Mouse (Mus musculus) hindbrain, postnatal 0 days (tissue): ENCODE measurements around the gene Vdac1. TPM values are rescaled to one million over a fixed set of nuclear protein-coding genes. Genes with fewer than 3 reads are reported as not detected.
"Not testable (repeated sequence)": the region's sequence is repeated elsewhere in the genome, so short reads cannot be mapped to it uniquely, and the experiment has no call there.

Experiments used
- ATAC-seq: fragments of 200-750 bp; cut with Nextera tagmentation; 2 replicates; pipeline ENCODE4 v1.8.0; 2017; ENCODE audit warnings: mild to moderate bottlenecking, moderate TSS enrichment, moderate library complexity
- DNase-seq: peaks from one replicate; pipeline ENCODE4 v3.0.0-alpha.2; 2015; ENCODE audit warnings: low spot score
- H3K27ac ChIP-seq: fragments of 300-500 bp; sonication (generic); 2 replicates; pipeline ENCODE4 v1.5.1; 2014; ENCODE audit warnings: mild to moderate bottlenecking
- H3K27me3 ChIP-seq: fragments of 300-500 bp; sonication (generic); 2 replicates; pipeline ENCODE4 v1.6.1; 2014; ENCODE audit warnings: low read length, mixed read lengths; ENCODE audit not compliant: insufficient read depth
- H3K36me3 ChIP-seq: fragments of 300-500 bp; sonication (generic); 2 replicates; pipeline ENCODE4 v1.6.1; 2014; ENCODE audit warnings: low read length, mixed read lengths; ENCODE audit not compliant: insufficient read depth
- H3K4me1 ChIP-seq: fragments of 300-500 bp; sonication (generic); 2 replicates; pipeline ENCODE4 v1.6.1; 2014; ENCODE audit warnings: antibody characterized with exemption, low read length, mixed read lengths; ENCODE audit not compliant: insufficient read depth
- H3K4me2 ChIP-seq: fragments of 300-500 bp; sonication (generic); 2 replicates; pipeline ENCODE4 v1.6.1; 2014; ENCODE audit warnings: low read depth, mild to moderate bottlenecking, low read length, moderate library complexity, mixed read lengths
- H3K4me3 ChIP-seq: fragments of 300-500 bp; sonication (generic); 2 replicates; pipeline ENCODE4 v1.5.1; 2014; ENCODE audit warnings: low read length
- H3K9ac ChIP-seq: fragments of 300-500 bp; sonication (generic); replicated peaks from 2 replicates; pipeline ENCODE4 v1.6.1; 2014; ENCODE audit warnings: mild to moderate bottlenecking, low read length, moderate library complexity, mixed read lengths
- H3K9me3 ChIP-seq: fragments of 300-500 bp; sonication (generic); 2 replicates; pipeline ENCODE4 v1.6.1; 2016; ENCODE audit warnings: low read length, mixed read lengths
- CTCF ChIP-seq: IDR thresholded peaks from 2 replicates; pipeline ENCODE4 v1.5.1; 2016; ENCODE audit warnings: antibody characterized with exemption, control low read depth, low read depth
- WGBS: fragments of 180-500 bp; shearing (Covaris S2); extraction: QIAGEN DNeasy Blood & Tissue Kit; methylation state at CpG from one replicate; pipeline ENCODE4 v1.1.7; 2014; 5-methylcytosine and 5-hydroxymethylcytosine counted together
- polyA plus RNA-seq: library from polyadenylated mRNA; unstranded; fragments of >200 nt; fragmentation: Nextera tagmentation; extraction: Ambion mirVana; gene quantifications from 2 replicates; pipeline ENCODE4 v1.2.1, GENCODE M21; 2015
- total RNA-seq: library from RNA; depleted of rRNA; stranded (reverse); fragments of >200 nt; gene quantifications from 2 replicates; pipeline ENCODE4 v1.2.3, GENCODE M21; 2014

Gene Vdac1
- total and polyA plus RNA-seq, 2 experiments from 2014 or later: 314 to 441 TPM

GRCm38 (mm10) chr11:52350924-52351323 lies 9.7 kb upstream of the Vdac1 start:
- H3K36me3 ChIP-seq: no peaks in the 10 kb centered on the region
- no peak overlapping the region for H3K9ac ChIP-seq
- H3K4me3 ChIP-seq: no peak overlapping the region
- H3K4me1 ChIP-seq: no peaks in the 10 kb centered on the region
- no peak overlapping the region for H3K4me2 ChIP-seq
- 3% methylated on average over 9 of the region's 9 CpGs for WGBS
- no peak for ATAC-seq
- DNase-seq: no peak
- no peaks in the 10 kb centered on the region for H3K9me3 ChIP-seq
- no peak overlapping the region for H3K27ac ChIP-seq
- no peaks in the 10 kb centered on the region for H3K27me3 ChIP-seq
- TF ChIP-seq CTCF: peak; percentile 26; the same call in 1 of the 2 replicates

- no peak for ATAC-seq
- Histone ChIP-seq H3K4me3 (no peak overlapping the region), H3K36me3 (no peaks in the 10 kb centered on the region), H3K4me1 (no peaks in the 10 kb centered on the region), H3K9ac (no peak overlapping the region), H3K9me3 (no peaks in the 10 kb centered on the region), H3K27me3 (no peaks in the 10 kb centered on the region), H3K27ac (no peak overlapping the region), H3K4me2 (no peak overlapping the region)
- no peak for DNase-seq
- TF ChIP-seq CTCF: no peak
- 96% methylated on average over 3 of the region's 3 CpGs for WGBS
Measured at GRCm38 (mm10) chr11:52352271-52352670, 8.4 kb upstream of the Vdac1 start.

GRCm38 (mm10) chr11:52354644-52355043 lies 6.0 kb upstream of the Vdac1 start:
- no peak overlapping the region for H3K9ac ChIP-seq
- no peak for TF ChIP-seq CTCF
- ATAC-seq (no peak), DNase-seq (no peak)
- 87% methylated on average over 5 of the region's 5 CpGs for WGBS
- no peaks in the 10 kb centered on the region for H3K36me3 ChIP-seq
- H3K27ac ChIP-seq: no peak overlapping the region
- no peak overlapping the region for H3K4me3 ChIP-seq
- H3K27me3 ChIP-seq: no peaks in the 10 kb centered on the region
- H3K4me1 ChIP-seq: peaks cover under 1% of the 10 kb centered on the region; the same call in 1 of the 2 replicates
- H3K4me2 ChIP-seq: no peak overlapping the region
- H3K9me3 ChIP-seq: no peaks in the 10 kb centered on the region

GRCm38 (mm10) chr11:52355601-52356000 lies 5.1 kb upstream of the Vdac1 start:
- WGBS: 96% methylated on average over 1 of the region's 1 CpGs
- peaks cover 6% of the 10 kb centered on the region; the same call in 1 of the 2 replicates for H3K4me1 ChIP-seq
- 0 out of 2 replicates have a peak, but pooled peaks have one; percentile 20 for TF ChIP-seq CTCF
- H3K27me3 ChIP-seq: no peaks in the 10 kb centered on the region
- no peaks in the 10 kb centered on the region for H3K36me3 ChIP-seq
- ATAC-seq: no peak
- no peak overlapping the region for H3K27ac ChIP-seq
- no peak for DNase-seq
- H3K4me2 ChIP-seq: no peak overlapping the region
- H3K9me3 ChIP-seq: no peaks in the 10 kb centered on the region
- no peak overlapping the region for H3K9ac ChIP-seq
- H3K4me3 ChIP-seq: no peak overlapping the region

- H3K4me2 ChIP-seq, H3K9ac ChIP-seq, H3K27ac ChIP-seq, ATAC-seq, DNase-seq, H3K4me3 ChIP-seq, H3K27me3 ChIP-seq, H3K4me1 ChIP-seq, H3K9me3 ChIP-seq, H3K36me3 ChIP-seq: not testable (repeated sequence)
- WGBS: 95% methylated on average over 5 of the region's 5 CpGs
Measured at GRCm38 (mm10) chr11:52357091-52357490, 3.6 kb upstream of the Vdac1 start.

- H3K27me3 ChIP-seq: no peaks in the 10 kb centered on the region
- no peak overlapping the region for H3K4me2 ChIP-seq
- H3K9me3 ChIP-seq: no peaks in the 10 kb centered on the region
- H3K4me1 ChIP-seq: peaks cover 17% of the 10 kb centered on the region
- no peak overlapping the region for H3K27ac ChIP-seq
- DNase-seq (peak; percentile 80), ATAC-seq (no peak)
- no peaks in the 10 kb centered on the region for H3K36me3 ChIP-seq
- H3K9ac ChIP-seq: no peak overlapping the region
- WGBS: 26% methylated on average over 4 of the region's 4 CpGs
- TF ChIP-seq CTCF: no peak
- no peak overlapping the region for H3K4me3 ChIP-seq
Measured at GRCm38 (mm10) chr11:52358520-52358919, 2.1 kb upstream of the Vdac1 start.

- no peak for TF ChIP-seq CTCF
- 13% methylated on average over 22 of the region's 22 CpGs for WGBS
- DNase-seq: no peak
Measured at GRCm38 (mm10) chr11:52359686-52360470, 782 bp upstream of the Vdac1 start.

More at GRCm38 (mm10) chr11:52359686-52360470, 782 bp upstream of the Vdac1 start:
- no peaks in the 10 kb centered on the region for H3K36me3 ChIP-seq
- H3K9me3 ChIP-seq: no peaks in the 10 kb centered on the region
- ATAC-seq: peak; percentile 44
- peak overlapping the region; percentile 97 for H3K27ac ChIP-seq
- H3K9ac ChIP-seq: peak overlapping the region; percentile 96
- no peaks in the 10 kb centered on the region for H3K27me3 ChIP-seq
- peak overlapping the region; percentile 86 for H3K4me2 ChIP-seq
- H3K4me3 ChIP-seq: peak overlapping the region; percentile 97
- H3K4me1 ChIP-seq: peaks cover 20% of the 10 kb centered on the region
